Mouse (Mus musculus): Measurements from ENCODE around the gene Tpbpa. TPM values are rescaled to one million over a fixed set of nuclear protein-coding genes. Genes with fewer than 3 reads are reported as not detected.
"Not testable (repeated sequence)": the region's sequence is repeated elsewhere in the genome, so short reads cannot be mapped to it uniquely, and the experiment has no call there.

Gene Tpbpa
- total RNA-seq, 1 experiment: 0.98 TPM

DNA sequence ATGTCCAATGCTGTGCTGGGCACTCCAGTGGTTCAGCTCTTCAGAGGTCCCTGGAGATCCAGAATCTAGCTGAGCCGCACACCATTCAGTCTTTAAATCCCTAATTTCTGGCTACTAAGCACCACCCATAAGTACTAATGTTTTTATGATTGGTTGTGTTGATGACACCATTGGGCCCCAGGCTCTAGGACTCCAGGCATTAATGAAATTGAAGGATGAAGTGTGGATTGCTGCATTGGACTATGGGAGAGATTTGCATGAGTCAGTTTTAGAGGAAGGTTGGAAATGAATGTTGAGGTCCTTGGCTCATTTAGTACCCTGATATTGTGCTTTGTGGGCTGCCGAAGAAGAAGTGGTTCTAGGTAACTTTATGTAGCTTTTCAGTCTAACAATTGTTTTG, 37.0 kb downstream of the Tpbpa start, which contains the start of gene Tpbpb:
TSS of gene Tpbpb (minus strand) at position 101 of the 400 bp plus-strand sequence.
- in situ Hi-C loops (cut with MboI; ENCODE audit: low sequenced_read_pairs in 2 of 2, unreplicated experiment in 2 of 2); H3K4me1 ChIP-seq (ENCODE audit: control insufficient read depth in 2 of 2, insufficient read depth in 2 of 2, low read length in 2 of 2, poor library complexity in 1 of 2); DNase-seq (ENCODE audit: low read depth, low spot score); H3K27ac ChIP-seq (ENCODE audit: insufficient read depth, low read depth, low read length, poor library complexity, severe bottlenecking); H3K36me3 ChIP-seq (ENCODE audit: control insufficient read depth, insufficient read depth, low read length, poor library complexity, severe bottlenecking); H3K9me3 ChIP-seq (ENCODE audit: control insufficient read depth, insufficient read depth, low read depth, low read length); H3K9ac ChIP-seq (ENCODE audit: insufficient read depth, low read depth, low read length, poor library complexity, severe bottlenecking); H3K4me3 ChIP-seq (ENCODE audit: insufficient read depth in 1 of 2, low read depth in 1 of 2, low read length in 2 of 2, poor library complexity in 1 of 2, severe bottlenecking in 1 of 2): not testable (repeated sequence)

- H3K4me3 ChIP-seq (ENCODE audit: insufficient read depth in 1 of 2, low read depth in 1 of 2, low read length in 2 of 2, poor library complexity in 1 of 2, severe bottlenecking in 1 of 2): no peak within 1 kb of the TSS
- H3K9ac ChIP-seq (ENCODE audit: insufficient read depth, low read depth, low read length, poor library complexity, severe bottlenecking): no peak within 1 kb of the TSS
- DNase-seq (ENCODE audit: low read depth, low spot score): no peak
- in situ Hi-C loops (cut with MboI; ENCODE audit: low sequenced_read_pairs in 2 of 2, unreplicated experiment in 2 of 2): no loop called here
- TF ChIP-seq ZC3H11A (IDR thresholded peaks at IDR 0.05; ENCODE audit: borderline replicate concordance, low read depth, low read length): no peak
- TF ChIP-seq CHD2 (IDR thresholded peaks at IDR 0.05; ENCODE audit: low read depth, low read length): no peak
- TF ChIP-seq ZNF384 (IDR thresholded peaks at IDR 0.05; ENCODE audit: low read depth, low read length): no peak
- no peak for TF ChIP-seq HCFC1 (IDR thresholded peaks at IDR 0.05; ENCODE audit: borderline replicate concordance, insufficient read depth, low read length)
- no peak for TF ChIP-seq MAFK (IDR thresholded peaks at IDR 0.05; ENCODE audit: insufficient read depth, low read depth, low read length)
- H3K4me1 ChIP-seq (ENCODE audit: control insufficient read depth in 2 of 2, insufficient read depth in 2 of 2, low read length in 2 of 2, poor library complexity in 1 of 2): no peaks in the 10 kb centered on the region
- H3K27ac ChIP-seq (ENCODE audit: insufficient read depth, low read depth, low read length, poor library complexity, severe bottlenecking): no peak within 1 kb of the TSS
- H3K9me3 ChIP-seq (ENCODE audit: control insufficient read depth, insufficient read depth, low read depth, low read length): no peaks in the 10 kb centered on the region
- no peaks in the 10 kb centered on the region for H3K36me3 ChIP-seq (ENCODE audit: control insufficient read depth, insufficient read depth, low read length, poor library complexity, severe bottlenecking)
These were observed 44.5 kb downstream of the Tpbpa start, which contains the start of gene Ctla2b for GRCm38 (mm10) chr13:60897328-60897727. Ctla2b (minus strand) TSS chr13:60897447.

GRCm38 (mm10) chr13:60896794-60897193, 45.0 kb downstream of the Tpbpa start, which contains the start of gene Gm49392:
Gm49392 (minus strand) TSS chr13:60896894.
- H3K4me1 ChIP-seq (ENCODE audit: control insufficient read depth in 2 of 2, insufficient read depth in 2 of 2, low read length in 2 of 2, poor library complexity in 1 of 2); DNase-seq (ENCODE audit: low read depth, low spot score); H3K27ac ChIP-seq (ENCODE audit: insufficient read depth, low read depth, low read length, poor library complexity, severe bottlenecking); in situ Hi-C loops (cut with MboI; ENCODE audit: low sequenced_read_pairs in 2 of 2, unreplicated experiment in 2 of 2); H3K9ac ChIP-seq (ENCODE audit: insufficient read depth, low read depth, low read length, poor library complexity, severe bottlenecking); H3K36me3 ChIP-seq (ENCODE audit: control insufficient read depth, insufficient read depth, low read length, poor library complexity, severe bottlenecking); H3K9me3 ChIP-seq (ENCODE audit: control insufficient read depth, insufficient read depth, low read depth, low read length); H3K4me3 ChIP-seq (ENCODE audit: insufficient read depth in 1 of 2, low read depth in 1 of 2, low read length in 2 of 2, poor library complexity in 1 of 2, severe bottlenecking in 1 of 2): not testable (repeated sequence)

GRCm38 (mm10) chr13:60895406-60896160, 46.2 kb downstream of the Tpbpa start:
- no peak overlapping the region for H3K27ac ChIP-seq (ENCODE audit: insufficient read depth, low read depth, low read length, poor library complexity, severe bottlenecking)
- H3K4me1 ChIP-seq (ENCODE audit: control insufficient read depth in 2 of 2, insufficient read depth in 2 of 2, low read length in 2 of 2, poor library complexity in 1 of 2): no peaks in the 10 kb centered on the region
- H3K4me3 ChIP-seq (ENCODE audit: insufficient read depth in 1 of 2, low read depth in 1 of 2, low read length in 2 of 2, poor library complexity in 1 of 2, severe bottlenecking in 1 of 2): no peak overlapping the region
- no peak overlapping the region for H3K9ac ChIP-seq (ENCODE audit: insufficient read depth, low read depth, low read length, poor library complexity, severe bottlenecking)
- no peaks in the 10 kb centered on the region for H3K9me3 ChIP-seq (ENCODE audit: control insufficient read depth, insufficient read depth, low read depth, low read length)
- in situ Hi-C loops (cut with MboI; ENCODE audit: low sequenced_read_pairs in 2 of 2, unreplicated experiment in 2 of 2): no loop called here
- no peak for TF ChIP-seq ZC3H11A (IDR thresholded peaks at IDR 0.05; ENCODE audit: borderline replicate concordance, low read depth, low read length)
- no peak for TF ChIP-seq CHD2 (IDR thresholded peaks at IDR 0.05; ENCODE audit: low read depth, low read length)
- no peak for TF ChIP-seq MAFK (IDR thresholded peaks at IDR 0.05; ENCODE audit: insufficient read depth, low read depth, low read length)
- TF ChIP-seq ZNF384 (IDR thresholded peaks at IDR 0.05; ENCODE audit: low read depth, low read length): no peak
- no peak for TF ChIP-seq HCFC1 (IDR thresholded peaks at IDR 0.05; ENCODE audit: borderline replicate concordance, insufficient read depth, low read length)
- no peak for DNase-seq (ENCODE audit: low read depth, low spot score)
- no peaks in the 10 kb centered on the region for H3K36me3 ChIP-seq (ENCODE audit: control insufficient read depth, insufficient read depth, low read length, poor library complexity, severe bottlenecking)

- TF ChIP-seq ZC3H11A (IDR thresholded peaks at IDR 0.05; ENCODE audit: borderline replicate concordance, low read depth, low read length): no peak
- no peak for TF ChIP-seq ZNF384 (IDR thresholded peaks at IDR 0.05; ENCODE audit: low read depth, low read length)
- TF ChIP-seq CHD2 (IDR thresholded peaks at IDR 0.05; ENCODE audit: low read depth, low read length): no peak
- no peak for TF ChIP-seq MAFK (IDR thresholded peaks at IDR 0.05; ENCODE audit: insufficient read depth, low read depth, low read length)
- no peak for TF ChIP-seq HCFC1 (IDR thresholded peaks at IDR 0.05; ENCODE audit: borderline replicate concordance, insufficient read depth, low read length)
- DNase-seq (ENCODE audit: low read depth, low spot score): no peak
- no peaks in the 10 kb centered on the region for H3K4me1 ChIP-seq (ENCODE audit: control insufficient read depth in 2 of 2, insufficient read depth in 2 of 2, low read length in 2 of 2, poor library complexity in 1 of 2)
- H3K9ac ChIP-seq (ENCODE audit: insufficient read depth, low read depth, low read length, poor library complexity, severe bottlenecking): no peak overlapping the region
- H3K36me3 ChIP-seq (ENCODE audit: control insufficient read depth, insufficient read depth, low read length, poor library complexity, severe bottlenecking): no peaks in the 10 kb centered on the region
- H3K27ac ChIP-seq (ENCODE audit: insufficient read depth, low read depth, low read length, poor library complexity, severe bottlenecking): no peak overlapping the region
- H3K4me3 ChIP-seq (ENCODE audit: insufficient read depth in 1 of 2, low read depth in 1 of 2, low read length in 2 of 2, poor library complexity in 1 of 2, severe bottlenecking in 1 of 2): no peak overlapping the region
- H3K9me3 ChIP-seq (ENCODE audit: control insufficient read depth, insufficient read depth, low read depth, low read length): no peaks in the 10 kb centered on the region
- in situ Hi-C loops (cut with MboI; ENCODE audit: low sequenced_read_pairs in 2 of 2, unreplicated experiment in 2 of 2): no loop called here
These were observed 49.5 kb downstream of the Tpbpa start for GRCm38 (mm10) chr13:60892301-60892700.

Other genes with a start within 250 kb of the Tpbpa start
- not detected in 2 replicates for gene BC051665, start 155.6 kb downstream of the Tpbpa start, total RNA-seq (2012; rRNA removed)
- not detected in 2 replicates for gene Ctsll3, start 139.1 kb downstream of the Tpbpa start, total RNA-seq (2012; rRNA removed)
- gene 4930486L24Rik, start 77.5 kb downstream of the Tpbpa start, total RNA-seq (2012; rRNA removed): 1.6 and 2.9 TPM in 2 replicates
- gene Gm49392, start 45.1 kb downstream of the Tpbpa start, total RNA-seq (2012; rRNA removed): 0.53 TPM in 1 of 2 replicates, not detected in the other
- 0.67 TPM in 1 of 2 replicates, not detected in the other for gene Ctla2b, start 44.5 kb downstream of the Tpbpa start, total RNA-seq (2012; rRNA removed)
- not detected in 2 replicates for gene Tpbpb, start 37.1 kb downstream of the Tpbpa start, total RNA-seq (2012; rRNA removed)
- gene Gm49393, start 6.4 kb downstream of the Tpbpa start, total RNA-seq (2012; rRNA removed): not detected in 2 replicates
- 0.26 and 1.5 TPM in 2 replicates for gene Gm49391, start 5.4 kb downstream of the Tpbpa start, total RNA-seq (2012; rRNA removed)
- gene Ctla2a, start 5.4 kb downstream of the Tpbpa start, total RNA-seq (2012; rRNA removed): 2.0 and 10.2 TPM in 2 replicates
- gene Ctsj, start 64.0 kb upstream of the Tpbpa start, total RNA-seq (2012; rRNA removed): 2.4 TPM in 1 of 2 replicates, not detected in the other
- 0.18 TPM in 1 of 2 replicates, not detected in the other for gene Ctsq, start 98.6 kb upstream of the Tpbpa start, total RNA-seq (2012; rRNA removed)
- gene Ctsr, start 222.3 kb upstream of the Tpbpa start, total RNA-seq (2012; rRNA removed): 0.22 TPM in 1 of 2 replicates, not detected in the other

All from ES-E14 (cell line).